Mouse (Mus musculus) spleen, embryonic (tissue): Measurements from ENCODE around the gene Cog1.

Experiments used
- CTCF ChIA-PET: fragments of 350-600 bp; sonication (Branson Sonifier 250); formaldehyde crosslinking; loops from one replicate; lab custom pipeline; 2022; lab: Charles Lee

Gene Cog1

GRCm38 (mm10) chr11:113691851-113692250 lies 42.9 kb downstream of the Cog1 start:
- CTCF ChIA-PET = no interaction called here

- CTCF ChIA-PET = no interaction called here
Measured at GRCm38 (mm10) chr11:113697571-113697970, 48.6 kb downstream of the Cog1 start.

- CTCF ChIA-PET = no interaction called here
Measured at GRCm38 (mm10) chr11:113698013-113698545, 49.1 kb downstream of the Cog1 start.

GRCm38 (mm10) chr11:113699643-113700042 lies 50.7 kb downstream of the Cog1 start:
- CTCF ChIA-PET = no interaction called here

- CTCF ChIA-PET = interaction anchor here (2.4 kb wide), 1 partner anchor 107 kb away, joined by 17 read pairs; no protein-coding TSS in a partner anchor
Measured at GRCm38 (mm10) chr11:113703758-113704157, 54.8 kb downstream of the Cog1 start.

GRCm38 (mm10) chr11:113705966-113706652 lies 57.1 kb downstream of the Cog1 start:
- CTCF ChIA-PET = no interaction called here

GRCm38 (mm10) chr11:113708629-113709213 lies 59.8 kb downstream of the Cog1 start:
- CTCF ChIA-PET = no interaction called here

GRCm38 (mm10) chr11:113709272-113709671 lies 60.3 kb downstream of the Cog1 start:
- CTCF ChIA-PET = no interaction called here

GRCm38 (mm10) chr11:113709731-113710256 lies 60.8 kb downstream of the Cog1 start, which contains the start of gene Cpsf4l:
Cpsf4l (minus strand) TSS chr11:113710017.
- CTCF ChIA-PET = interaction anchor here (0.8 kb wide), 1 partner anchor 79 kb away, joined by 3 read pairs; no protein-coding TSS in a partner anchor

GRCm38 (mm10) chr11:113710257-113710777 lies 61.3 kb downstream of the Cog1 start:
- CTCF ChIA-PET = interaction anchor here (0.8 kb wide), 1 partner anchor 79 kb away, joined by 3 read pairs; no protein-coding TSS in a partner anchor

- CTCF ChIA-PET = no interaction called here
Measured at GRCm38 (mm10) chr11:113711061-113711460, 62.1 kb downstream of the Cog1 start.

GRCm38 (mm10) chr11:113715078-113715674 lies 66.2 kb downstream of the Cog1 start:
- CTCF ChIA-PET = no interaction called here

- CTCF ChIA-PET = no interaction called here
Measured at GRCm38 (mm10) chr11:113716132-113716531, 67.2 kb downstream of the Cog1 start.
